Mouse (Mus musculus): ENCODE measurements around the gene Etv3. TPM values are rescaled to one million over a fixed set of nuclear protein-coding genes. Genes with fewer than 3 reads are reported as not detected.

The Etv3 gene
- total RNA-seq, 1 experiment from 2014 or later: 39.0 TPM

DNA sequence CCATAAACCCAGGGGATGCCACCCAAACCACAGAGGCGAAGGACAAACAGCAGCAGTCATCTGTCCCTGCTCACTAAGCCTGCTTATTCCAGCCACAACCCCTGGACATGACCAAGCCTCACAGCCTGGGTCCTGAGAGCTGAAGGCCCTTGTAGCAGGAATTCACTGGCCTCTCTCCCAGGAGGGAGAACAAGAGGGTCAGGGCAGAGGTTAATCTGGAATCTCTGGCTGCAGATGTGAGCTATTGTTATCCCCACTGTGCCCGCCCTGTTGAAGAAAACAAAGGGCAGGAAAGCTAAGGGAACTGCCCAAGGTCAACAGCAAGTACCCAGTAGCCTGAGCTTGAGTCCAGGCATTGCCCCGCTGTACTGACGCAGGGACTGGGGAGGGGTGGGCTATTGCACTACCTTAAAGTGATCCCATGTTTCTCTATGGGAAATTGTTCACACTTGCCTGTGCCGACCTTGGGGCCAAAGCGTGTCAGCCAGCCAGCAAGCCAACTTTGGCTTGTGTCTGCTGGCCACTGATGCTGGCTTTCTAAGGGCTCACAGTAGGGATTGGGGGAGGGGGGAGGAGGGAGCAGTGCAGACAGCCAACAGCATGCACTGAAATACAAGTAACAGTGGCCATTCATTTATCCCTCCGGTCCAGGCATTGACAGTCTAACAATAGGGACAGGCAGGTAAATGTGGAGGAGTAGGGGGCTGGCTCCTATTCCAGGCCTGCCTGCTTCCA, 17.4 kb downstream of the Etv3 start:
- no peak for ATAC-seq (replicated peaks in 1 of 2; ENCODE audit: insufficient read depth in 1 of 2, low FRiP score in 2 of 2, low TSS enrichment in 1 of 2, low read depth in 1 of 2, poor library complexity in 2 of 2, severe bottlenecking in 2 of 2)

DNA sequence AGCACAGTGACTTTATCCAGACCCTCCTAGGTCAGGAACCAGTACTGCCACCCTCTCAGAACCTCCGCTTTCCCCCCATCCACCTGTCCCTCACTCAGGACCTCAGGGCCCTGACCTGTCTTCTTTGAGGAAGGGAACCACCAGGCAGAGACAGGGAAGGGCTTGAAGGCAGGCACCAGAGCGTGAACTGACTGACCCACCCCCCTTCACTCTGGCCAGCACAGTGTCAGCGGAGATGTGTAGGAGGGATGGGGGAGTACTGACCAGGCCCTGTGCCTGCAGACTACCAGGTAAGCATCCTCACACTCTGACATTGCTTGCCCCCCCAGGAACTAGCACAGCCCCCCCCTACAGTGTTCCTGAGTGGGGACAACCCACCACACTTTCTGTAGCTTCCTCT, 20.3 kb downstream of the Etv3 start:
- ATAC-seq (replicated peaks in 1 of 2; ENCODE audit: insufficient read depth in 1 of 2, low FRiP score in 2 of 2, low TSS enrichment in 1 of 2, low read depth in 1 of 2, poor library complexity in 2 of 2, severe bottlenecking in 2 of 2): no peak

- ATAC-seq (replicated peaks in 1 of 2; ENCODE audit: insufficient read depth in 1 of 2, low FRiP score in 2 of 2, low TSS enrichment in 1 of 2, low read depth in 1 of 2, poor library complexity in 2 of 2, severe bottlenecking in 2 of 2): no peak
Observed at GRCm38 (mm10) chr3:87546291-87546721, 21.1 kb downstream of the Etv3 start.

GRCm38 (mm10) chr3:87549908-87550307, 24.7 kb downstream of the Etv3 start:
- ATAC-seq (replicated peaks in 1 of 2; ENCODE audit: insufficient read depth in 1 of 2, low FRiP score in 2 of 2, low TSS enrichment in 1 of 2, low read depth in 1 of 2, poor library complexity in 2 of 2, severe bottlenecking in 2 of 2): no peak

- ATAC-seq (replicated peaks in 1 of 2; ENCODE audit: insufficient read depth in 1 of 2, low FRiP score in 2 of 2, low TSS enrichment in 1 of 2, low read depth in 1 of 2, poor library complexity in 2 of 2, severe bottlenecking in 2 of 2): no peak
Observed at GRCm38 (mm10) chr3:87552327-87552726, 27.1 kb downstream of the Etv3 start.

GRCm38 (mm10) chr3:87553196-87553935, 28.2 kb downstream of the Etv3 start:
- ATAC-seq (replicated peaks in 1 of 2; ENCODE audit: insufficient read depth in 1 of 2, low FRiP score in 2 of 2, low TSS enrichment in 1 of 2, low read depth in 1 of 2, poor library complexity in 2 of 2, severe bottlenecking in 2 of 2): no peak

DNA sequence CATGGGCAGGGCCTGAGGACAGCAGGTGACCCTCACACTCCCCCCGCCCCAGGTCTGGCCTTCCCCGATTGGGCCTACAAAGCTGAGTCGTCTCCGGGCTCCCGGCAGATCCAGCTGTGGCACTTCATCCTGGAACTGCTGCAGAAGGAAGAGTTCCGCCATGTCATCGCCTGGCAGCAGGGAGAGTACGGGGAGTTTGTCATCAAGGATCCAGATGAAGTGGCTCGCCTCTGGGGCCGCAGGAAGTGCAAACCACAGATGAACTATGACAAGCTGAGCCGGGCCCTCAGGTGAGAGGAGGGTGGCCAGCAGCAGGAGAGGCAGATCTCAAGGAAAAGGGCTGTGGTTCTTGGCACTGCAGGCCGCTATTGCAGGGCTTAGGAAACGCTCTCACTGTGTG, 29.7 kb downstream of the Etv3 start:
- ATAC-seq (replicated peaks in 1 of 2; ENCODE audit: insufficient read depth in 1 of 2, low FRiP score in 2 of 2, low TSS enrichment in 1 of 2, low read depth in 1 of 2, poor library complexity in 2 of 2, severe bottlenecking in 2 of 2): peak; percentile 30 to 46; a peak in 3 of 4 replicates

GRCm38 (mm10) chr3:87556109-87556531, 30.9 kb downstream of the Etv3 start:
- no peak for ATAC-seq (replicated peaks in 1 of 2; ENCODE audit: insufficient read depth in 1 of 2, low FRiP score in 2 of 2, low TSS enrichment in 1 of 2, low read depth in 1 of 2, poor library complexity in 2 of 2, severe bottlenecking in 2 of 2)

DNA sequence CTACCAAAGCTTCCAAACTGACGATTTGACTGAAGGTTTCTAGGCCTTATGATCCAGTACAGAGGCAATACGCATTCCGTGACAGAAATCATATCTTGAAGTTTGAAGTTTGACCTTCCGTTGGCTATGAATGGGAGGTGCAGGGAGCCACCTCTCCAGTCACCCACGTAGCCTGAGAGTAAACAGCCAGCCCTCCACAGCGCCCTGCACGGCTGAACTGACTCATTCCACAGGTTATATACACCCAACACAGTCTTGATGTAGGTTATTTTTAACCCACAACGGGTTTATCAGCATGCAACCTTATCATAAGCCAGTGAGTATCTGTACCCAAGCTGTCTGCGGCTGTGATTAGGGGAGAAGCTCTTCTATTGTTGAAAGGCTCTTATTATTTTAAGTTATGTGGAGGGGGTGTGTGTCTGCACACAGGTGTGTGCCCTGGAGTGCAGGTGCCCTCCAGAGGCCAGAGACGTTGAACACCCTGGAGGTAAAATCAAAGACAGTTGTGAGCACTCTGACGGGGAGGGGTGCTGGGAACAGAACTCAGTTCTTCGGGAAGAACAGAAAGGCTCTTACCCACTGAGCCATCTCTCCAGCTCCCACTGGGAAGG, 31.6 kb downstream of the Etv3 start:
- ATAC-seq (replicated peaks in 1 of 2; ENCODE audit: insufficient read depth in 1 of 2, low FRiP score in 2 of 2, low TSS enrichment in 1 of 2, low read depth in 1 of 2, poor library complexity in 2 of 2, severe bottlenecking in 2 of 2): no peak

- ATAC-seq (replicated peaks in 1 of 2; ENCODE audit: insufficient read depth in 1 of 2, low FRiP score in 2 of 2, low TSS enrichment in 1 of 2, low read depth in 1 of 2, poor library complexity in 2 of 2, severe bottlenecking in 2 of 2): no peak
Observed at GRCm38 (mm10) chr3:87560156-87560555, 34.9 kb downstream of the Etv3 start.

DNA sequence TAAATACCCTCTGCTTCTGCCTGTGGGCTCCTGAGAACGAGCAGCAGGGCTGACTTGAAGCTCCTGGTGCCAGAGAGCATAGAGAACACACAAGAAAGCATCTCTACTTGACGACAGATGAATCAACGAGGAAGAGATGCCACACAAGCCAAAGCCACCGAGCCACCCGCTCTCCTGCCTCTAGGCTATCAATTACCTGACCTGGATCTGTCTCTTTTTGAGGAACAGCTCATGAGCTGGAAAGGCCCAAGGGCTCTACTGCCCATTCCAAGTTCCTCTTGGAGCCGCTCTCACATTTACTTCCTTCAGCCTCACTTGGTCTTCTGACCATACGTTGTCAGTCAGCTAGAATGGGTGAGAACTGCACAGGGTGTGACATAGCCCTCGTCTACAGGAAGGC, 36.2 kb downstream of the Etv3 start:
- ATAC-seq (replicated peaks in 1 of 2; ENCODE audit: insufficient read depth in 1 of 2, low FRiP score in 2 of 2, low TSS enrichment in 1 of 2, low read depth in 1 of 2, poor library complexity in 2 of 2, severe bottlenecking in 2 of 2): no peak

DNA sequence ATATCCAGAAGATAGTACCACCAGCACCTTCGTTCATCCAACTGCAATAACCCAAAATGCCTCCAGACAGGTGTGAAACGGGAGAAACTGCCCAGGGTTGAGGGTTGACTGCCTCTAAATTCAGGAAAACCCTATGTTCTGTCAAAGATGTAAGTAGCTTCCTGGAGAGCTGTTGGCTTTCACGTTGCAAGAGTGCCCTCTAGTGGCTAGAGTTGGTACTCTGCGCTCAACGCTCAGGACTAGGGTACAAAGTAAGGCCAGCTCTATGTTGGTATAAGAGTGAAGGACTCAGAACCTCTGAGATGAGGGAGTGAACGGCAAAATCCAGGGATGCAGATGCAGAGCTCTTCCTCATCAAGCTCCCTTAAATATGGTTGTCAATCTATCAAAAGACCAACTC, 37.2 kb downstream of the Etv3 start:
- ATAC-seq (replicated peaks in 1 of 2; ENCODE audit: insufficient read depth in 1 of 2, low FRiP score in 2 of 2, low TSS enrichment in 1 of 2, low read depth in 1 of 2, poor library complexity in 2 of 2, severe bottlenecking in 2 of 2): peak; percentile 68 to 81

DNA sequence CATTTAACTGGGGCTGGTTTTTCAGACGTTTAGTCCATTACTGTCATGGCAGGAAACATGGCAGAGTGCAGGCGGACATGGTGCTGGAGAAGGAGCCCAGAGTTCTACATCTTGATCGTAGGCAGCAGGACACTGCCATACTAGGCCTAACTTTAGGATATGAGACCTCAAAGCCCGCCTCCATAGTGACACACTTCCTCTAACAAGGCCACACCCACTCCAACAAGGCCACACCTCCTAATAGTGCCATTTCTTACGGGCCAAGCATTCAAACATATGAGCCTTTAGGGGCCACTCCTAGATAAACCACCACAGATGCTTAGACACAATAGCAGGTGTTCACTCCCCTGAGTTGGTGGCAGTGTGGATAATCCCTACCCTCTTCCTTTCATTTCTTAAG, 38.3 kb downstream of the Etv3 start:
- ATAC-seq (replicated peaks in 1 of 2; ENCODE audit: insufficient read depth in 1 of 2, low FRiP score in 2 of 2, low TSS enrichment in 1 of 2, low read depth in 1 of 2, poor library complexity in 2 of 2, severe bottlenecking in 2 of 2): no peak

DNA sequence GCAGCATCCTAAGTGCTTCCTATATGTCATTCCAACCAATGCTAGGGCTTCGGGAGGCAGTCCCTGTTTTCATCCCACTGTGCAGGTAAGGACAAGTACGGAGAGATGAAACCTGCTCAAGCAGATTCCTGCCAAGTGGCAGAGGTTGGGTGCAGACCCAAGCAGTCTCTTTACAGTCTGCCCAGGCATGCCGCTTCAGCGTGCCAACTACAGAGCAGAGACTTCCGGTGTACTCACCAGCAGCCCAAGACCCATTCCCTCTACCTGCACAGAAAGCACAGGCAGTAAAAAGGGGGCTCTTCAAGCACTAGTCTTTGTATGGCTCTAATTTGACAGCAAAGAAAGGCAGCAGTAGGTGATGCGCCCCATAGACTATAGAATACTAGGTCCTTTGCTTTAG, 40.4 kb downstream of the Etv3 start:
- no peak for ATAC-seq (replicated peaks in 1 of 2; ENCODE audit: insufficient read depth in 1 of 2, low FRiP score in 2 of 2, low TSS enrichment in 1 of 2, low read depth in 1 of 2, poor library complexity in 2 of 2, severe bottlenecking in 2 of 2)

- ATAC-seq (replicated peaks in 1 of 2; ENCODE audit: insufficient read depth in 1 of 2, low FRiP score in 2 of 2, low TSS enrichment in 1 of 2, low read depth in 1 of 2, poor library complexity in 2 of 2, severe bottlenecking in 2 of 2): peak; percentile 65 to 66
Observed at GRCm38 (mm10) chr3:87566066-87566465, 40.9 kb downstream of the Etv3 start.

DNA sequence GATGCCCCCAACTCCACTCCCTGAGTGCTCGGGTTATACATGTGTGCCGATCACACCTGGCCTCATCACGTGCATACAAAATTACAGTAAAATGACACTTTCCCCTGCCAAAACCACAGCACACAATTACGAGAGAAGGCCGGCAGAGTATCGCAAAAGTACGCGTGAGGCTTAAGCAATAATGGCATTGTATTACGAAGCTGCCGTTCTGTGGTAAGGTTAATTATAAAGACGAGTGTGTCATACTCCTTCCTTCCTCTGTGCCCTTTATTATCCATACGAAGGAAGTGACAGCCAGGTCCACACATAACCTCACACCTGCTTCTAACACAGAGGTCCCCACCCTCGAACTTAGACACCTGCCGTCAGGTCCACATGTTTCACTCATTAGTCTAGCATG, 42.3 kb downstream of the Etv3 start:
- ATAC-seq (replicated peaks in 1 of 2; ENCODE audit: insufficient read depth in 1 of 2, low FRiP score in 2 of 2, low TSS enrichment in 1 of 2, low read depth in 1 of 2, poor library complexity in 2 of 2, severe bottlenecking in 2 of 2): peak in 1 of 2 experiments; percentile 51; a peak in 1 of 4 replicates

DNA sequence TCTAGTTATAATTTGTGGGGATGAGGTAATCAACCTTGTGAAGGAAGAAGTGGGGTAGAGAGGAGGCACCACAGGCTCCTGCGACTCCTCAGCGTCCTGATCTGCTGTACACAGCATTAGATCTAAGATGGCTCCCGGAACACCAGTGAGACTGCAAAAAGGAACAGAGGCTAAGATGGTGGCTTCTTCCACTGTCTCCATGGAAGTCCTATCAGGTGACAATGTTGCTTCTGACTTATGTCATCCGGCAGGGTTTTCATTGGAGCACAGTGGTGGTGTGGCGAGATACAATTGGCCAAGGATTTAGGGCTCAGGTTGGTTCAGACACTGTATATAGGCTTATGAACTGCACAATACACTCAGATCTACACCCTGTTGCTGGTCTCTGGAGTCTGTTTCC, 43.5 kb downstream of the Etv3 start:
- no peak for ATAC-seq (replicated peaks in 1 of 2; ENCODE audit: insufficient read depth in 1 of 2, low FRiP score in 2 of 2, low TSS enrichment in 1 of 2, low read depth in 1 of 2, poor library complexity in 2 of 2, severe bottlenecking in 2 of 2)

DNA sequence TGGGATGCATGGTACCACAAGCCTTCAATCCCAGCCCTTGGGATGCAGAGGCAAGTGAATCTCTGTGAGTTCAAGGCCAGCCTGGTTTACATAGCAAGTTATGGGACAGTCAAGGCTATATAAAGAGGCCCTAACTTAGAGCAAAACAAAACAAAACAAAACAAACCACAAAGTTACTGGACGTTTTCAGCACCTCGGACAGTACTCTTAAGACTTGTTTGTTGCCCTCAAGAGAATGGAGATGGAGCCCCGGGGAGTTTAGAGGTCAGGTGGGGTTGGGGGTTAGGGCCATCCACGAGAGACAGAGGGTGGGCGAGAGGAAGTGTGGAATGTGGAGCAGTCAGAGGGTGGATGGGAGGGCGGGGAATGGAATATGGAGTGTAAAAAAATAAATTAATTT, 50.6 kb downstream of the Etv3 start:
- no peak for ATAC-seq (replicated peaks in 1 of 2; ENCODE audit: insufficient read depth in 1 of 2, low FRiP score in 2 of 2, low TSS enrichment in 1 of 2, low read depth in 1 of 2, poor library complexity in 2 of 2, severe bottlenecking in 2 of 2)

Data from hematopoietic stem cell, adult 5-6 weeks (primary cell).